Mouse (Mus musculus): ENCODE measurements at regions not wholly inside any gene's neighbourhood (a gene's known extent, or its start where the extent isn't known, plus 50 kb on each side); places are given as distances from the start of the nearest gene placed in this dataset.

- no peak overlapping the region for H3K27ac ChIP-seq (ENCODE audit: insufficient read depth, low read depth, low read length)
- no peaks in the 10 kb centered on the region for H3K4me1 ChIP-seq (ENCODE audit: control insufficient read depth, insufficient read depth, low read length)
- WGBS = 69% methylated on average over 14 of the region's 14 CpGs
- no peak overlapping the region for H3K4me3 ChIP-seq (ENCODE audit: insufficient read depth, low read depth, low read length)
- TF ChIP-seq CTCF (IDR thresholded peaks at IDR 0.05; ENCODE audit: insufficient read depth, low read depth, low read length) (no peak), POLR2A (IDR thresholded peaks at IDR 0.05; ENCODE audit: insufficient read depth, low read depth, low read length) (no peak)
Observed at GRCm38 (mm10) chr1:169155484-169156459, 375.5 kb downstream of the Nuf2 start.

- TF ChIP-seq CTCF (IDR thresholded peaks at IDR 0.05; ENCODE audit: insufficient read depth, low read depth, low read length) (no peak), POLR2A (IDR thresholded peaks at IDR 0.05; ENCODE audit: insufficient read depth, low read depth, low read length) (no peak)
- WGBS = 36% methylated on average over 3 of the region's 3 CpGs
- Histone ChIP-seq H3K4me3 (ENCODE audit: insufficient read depth, low read depth, low read length) (no peak overlapping the region), H3K4me1 (ENCODE audit: control insufficient read depth, insufficient read depth, low read length) (no peaks in the 10 kb centered on the region; the same call in 1 of the 2 replicates), H3K27ac (ENCODE audit: insufficient read depth, low read depth, low read length) (no peak overlapping the region)
Observed at GRCm38 (mm10) chr1:169142216-169142615, 389.0 kb downstream of the Nuf2 start.

GRCm38 (mm10) chr1:169140056-169140455, 391.2 kb downstream of the Nuf2 start:
- H3K4me1 ChIP-seq (ENCODE audit: control insufficient read depth, insufficient read depth, low read length) = no peaks in the 10 kb centered on the region; the same call in 1 of the 2 replicates
- 72% methylated on average over 3 of the region's 3 CpGs for WGBS
- no peak for TF ChIP-seq CTCF (IDR thresholded peaks at IDR 0.05; ENCODE audit: insufficient read depth, low read depth, low read length)
- no peak for TF ChIP-seq POLR2A (IDR thresholded peaks at IDR 0.05; ENCODE audit: insufficient read depth, low read depth, low read length)
- no peak overlapping the region for H3K27ac ChIP-seq (ENCODE audit: insufficient read depth, low read depth, low read length)
- no peak overlapping the region for H3K4me3 ChIP-seq (ENCODE audit: insufficient read depth, low read depth, low read length)

GRCm38 (mm10) chr1:169139507-169139906, 391.8 kb downstream of the Nuf2 start:
- H3K27ac ChIP-seq (ENCODE audit: insufficient read depth, low read depth, low read length) = no peak overlapping the region

GRCm38 (mm10) chr1:169139184-169139486, 392.1 kb downstream of the Nuf2 start:
- 69% methylated on average over 2 of the region's 2 CpGs for WGBS
- Histone ChIP-seq H3K27ac (ENCODE audit: insufficient read depth, low read depth, low read length) (no peak overlapping the region), H3K4me1 (ENCODE audit: control insufficient read depth, insufficient read depth, low read length) (no peaks in the 10 kb centered on the region; the same call in 1 of the 2 replicates), H3K4me3 (ENCODE audit: insufficient read depth, low read depth, low read length) (no peak overlapping the region)
- TF ChIP-seq POLR2A (IDR thresholded peaks at IDR 0.05; ENCODE audit: insufficient read depth, low read depth, low read length) (no peak), CTCF (IDR thresholded peaks at IDR 0.05; ENCODE audit: insufficient read depth, low read depth, low read length) (no peak)

More at GRCm38 (mm10) chr1:169139507-169139906, 391.8 kb downstream of the Nuf2 start:
- Histone ChIP-seq H3K4me1 (ENCODE audit: control insufficient read depth, insufficient read depth, low read length) (no peaks in the 10 kb centered on the region; the same call in 1 of the 2 replicates), H3K4me3 (ENCODE audit: insufficient read depth, low read depth, low read length) (no peak overlapping the region)
- WGBS = 59% methylated on average over 5 of the region's 5 CpGs
- TF ChIP-seq POLR2A (IDR thresholded peaks at IDR 0.05; ENCODE audit: insufficient read depth, low read depth, low read length) (no peak), CTCF (IDR thresholded peaks at IDR 0.05; ENCODE audit: insufficient read depth, low read depth, low read length) (no peak)

GRCm38 (mm10) chr1:169138404-169139183, 392.7 kb downstream of the Nuf2 start:
- TF ChIP-seq POLR2A (IDR thresholded peaks at IDR 0.05; ENCODE audit: insufficient read depth, low read depth, low read length) (no peak), CTCF (IDR thresholded peaks at IDR 0.05; ENCODE audit: insufficient read depth, low read depth, low read length) (no peak)
- Histone ChIP-seq H3K27ac (ENCODE audit: insufficient read depth, low read depth, low read length) (no peak overlapping the region), H3K4me3 (ENCODE audit: insufficient read depth, low read depth, low read length) (no peak overlapping the region), H3K4me1 (ENCODE audit: control insufficient read depth, insufficient read depth, low read length) (no peaks in the 10 kb centered on the region; the same call in 1 of the 2 replicates)
- WGBS = 35% methylated on average over 6 of the region's 6 CpGs

GRCm38 (mm10) chr1:169135542-169135941, 395.7 kb downstream of the Nuf2 start:
- Histone ChIP-seq H3K27ac (ENCODE audit: insufficient read depth, low read depth, low read length) (no peak overlapping the region), H3K4me1 (ENCODE audit: control insufficient read depth, insufficient read depth, low read length) (no peaks in the 10 kb centered on the region; the same call in 1 of the 2 replicates), H3K4me3 (ENCODE audit: insufficient read depth, low read depth, low read length) (no peak overlapping the region)
- TF ChIP-seq POLR2A (IDR thresholded peaks at IDR 0.05; ENCODE audit: insufficient read depth, low read depth, low read length) = no peak
- no peak for TF ChIP-seq CTCF (IDR thresholded peaks at IDR 0.05; ENCODE audit: insufficient read depth, low read depth, low read length)

- TF ChIP-seq CTCF (IDR thresholded peaks at IDR 0.05; ENCODE audit: insufficient read depth, low read depth, low read length) (no peak), POLR2A (IDR thresholded peaks at IDR 0.05; ENCODE audit: insufficient read depth, low read depth, low read length) (no peak)
- H3K4me3 ChIP-seq (ENCODE audit: insufficient read depth, low read depth, low read length) = no peak overlapping the region
- H3K4me1 ChIP-seq (ENCODE audit: control insufficient read depth, insufficient read depth, low read length) = no peaks in the 10 kb centered on the region
- 22% methylated on average over 4 of the region's 4 CpGs for WGBS
- H3K27ac ChIP-seq (ENCODE audit: insufficient read depth, low read depth, low read length) = no peak overlapping the region
Observed at GRCm38 (mm10) chr1:169103669-169104068, 427.6 kb downstream of the Nuf2 start.

GRCm38 (mm10) chr1:169103113-169103512, 428.2 kb downstream of the Nuf2 start:
- WGBS = 45% methylated on average over 2 of the region's 2 CpGs
- TF ChIP-seq CTCF (IDR thresholded peaks at IDR 0.05; ENCODE audit: insufficient read depth, low read depth, low read length) = no peak
- no peak for TF ChIP-seq POLR2A (IDR thresholded peaks at IDR 0.05; ENCODE audit: insufficient read depth, low read depth, low read length)
- no peak overlapping the region for H3K27ac ChIP-seq (ENCODE audit: insufficient read depth, low read depth, low read length)

More at GRCm38 (mm10) chr1:169103113-169103512, 428.2 kb downstream of the Nuf2 start:
- Histone ChIP-seq H3K4me1 (ENCODE audit: control insufficient read depth, insufficient read depth, low read length) (no peaks in the 10 kb centered on the region), H3K4me3 (ENCODE audit: insufficient read depth, low read depth, low read length) (no peak overlapping the region)
